ENCODE assay signal across 22 mouse cellular contexts in genomic region chr4:54407930-54408329, GRCm38 (mm10).
A peak's percentile ranks its signal among the peaks of the same experiment; 100 is the strongest.
DNase-seq lines count a peak whose midpoint lies in the region; ATAC-seq lines count a peak whose summit lies in the region.
"Had no signal": no experiment of that assay in that cellular context is flagged by ENCODE, and none has a peak within 500 bp of the region (broad histone marks: within the 10 kb centered on the region; RNA-seq: fewer than 3 reads in every experiment).

No protein-coding gene starts in this region.

- no peaks in the 10 kb centered on the region for H3K27me3 ChIP-seq in splenic B cell, adult 2 months (ENCODE audit: control insufficient read depth, insufficient read depth, low read length, poor library complexity, severe bottlenecking)
- H3K27me3 ChIP-seq: embryonic facial prominence, embryonic 13.5 days; embryonic facial prominence, embryonic 15.5 days; forebrain, embryonic 12.5 days had no signal

- DNase-seq in B cell, adult 2 months, result peak; percentile 80 to 86
- peak; percentile 7 to 68 for DNase-seq in natural killer cell, adult 2 months (ENCODE audit: low spot score in 2 of 2)
- peak; percentile 70 for DNase-seq in splenic B cell, adult 2 months (ENCODE audit: low read depth, low spot score)
- DNase-seq in thymus, adult 18-20 months, result no peak
- DNase-seq: adrenal gland, adult 2 months; adrenal gland, postnatal 10 days; adrenal gland, postnatal 25 days; cerebellum, adult 11 months; cerebellum, adult 18-20 months; cerebellum, adult 8-10 months; cerebellum, adult 9-11 months; cerebellum, postnatal 14 days; cerebellum, postnatal 36 days; embryo, embryonic 11 days had no signal

- ATAC-seq in inflammation-experienced regulatory T-cells, adult 6 months, result no peak
- no peak for ATAC-seq in activated CD4-positive, CD25-positive, alpha-beta regulatory T cell, adult 4 months
- ATAC-seq: forebrain, embryonic 14.5 days; forebrain, embryonic 16.5 days had no signal

- H3K36me3 ChIP-seq in splenic B cell, adult 2 months (ENCODE audit: control insufficient read depth, insufficient read depth, low read length, poor library complexity, severe bottlenecking), result no peaks in the 10 kb centered on the region
- H3K36me3 ChIP-seq: embryonic facial prominence, embryonic 13.5 days; embryonic facial prominence, embryonic 15.5 days; forebrain, embryonic 10.5 days; forebrain, embryonic 12.5 days had no signal

Comparison
In these comparisons a context has a peak if more than half of its experiments do, and no peak if none do; other contexts are left out.
1. DNase-seq: peak in B cell, adult 2 months (2 of 2), natural killer cell, adult 2 months (2 of 2) and splenic B cell, adult 2 months (single experiment); none in thymus, adult 18-20 months (0 of 2).